Mouse (Mus musculus) testis, postnatal 14 days (tissue): ENCODE results near the gene Slc35f3.

Experiments used
- DNase-seq: peaks from one replicate; pipeline ENCODE4 v3.0.0; 2021; ENCODE audit warnings: low spot score

The Slc35f3 gene

GRCm38 (mm10) chr8:126298296-126299093 lies at the start of gene Slc35f3:
Gene Slc35f3 (plus strand): TSS chr8:126298558.
- DNase-seq = peak; percentile 23

GRCm38 (mm10) chr8:126250486-126250885 lies 47.9 kb upstream of the Slc35f3 start:
- no peak for DNase-seq

- DNase-seq = no peak
Observed at GRCm38 (mm10) chr8:126256585-126257391, 41.6 kb upstream of the Slc35f3 start.

GRCm38 (mm10) chr8:126257392-126257681 lies 41.0 kb upstream of the Slc35f3 start:
- DNase-seq = no peak

- DNase-seq = peak; percentile 54
Observed at GRCm38 (mm10) chr8:126258175-126258781, 40.1 kb upstream of the Slc35f3 start.

GRCm38 (mm10) chr8:126265186-126265585 lies 33.2 kb upstream of the Slc35f3 start:
- no peak for DNase-seq

GRCm38 (mm10) chr8:126267118-126267517 lies 31.2 kb upstream of the Slc35f3 start:
- peak; percentile 6 for DNase-seq

GRCm38 (mm10) chr8:126269733-126270132 lies 28.6 kb upstream of the Slc35f3 start:
- peak; percentile 68 for DNase-seq

GRCm38 (mm10) chr8:126272445-126272844 lies 25.9 kb upstream of the Slc35f3 start:
- no peak for DNase-seq

- DNase-seq = no peak
Observed at GRCm38 (mm10) chr8:126273066-126273465, 25.3 kb upstream of the Slc35f3 start.

GRCm38 (mm10) chr8:126274866-126275360 lies 23.4 kb upstream of the Slc35f3 start:
- DNase-seq = no peak

- no peak for DNase-seq
Observed at GRCm38 (mm10) chr8:126275886-126276285, 22.5 kb upstream of the Slc35f3 start.

- no peak for DNase-seq
Observed at GRCm38 (mm10) chr8:126291951-126292350, 6.4 kb upstream of the Slc35f3 start.

GRCm38 (mm10) chr8:126297284-126297845 lies 993 bp upstream of the Slc35f3 start:
- DNase-seq = peak; percentile 24

- DNase-seq = no peak
Observed at GRCm38 (mm10) chr8:126299333-126299732, 975 bp downstream of the Slc35f3 start.

GRCm38 (mm10) chr8:126300350-126300749 lies 2.0 kb downstream of the Slc35f3 start:
- no peak for DNase-seq

GRCm38 (mm10) chr8:126301580-126301979 lies 3.2 kb downstream of the Slc35f3 start:
- no peak for DNase-seq

GRCm38 (mm10) chr8:126307164-126307563 lies 8.8 kb downstream of the Slc35f3 start:
- DNase-seq = no peak

GRCm38 (mm10) chr8:126309015-126309414 lies 10.7 kb downstream of the Slc35f3 start:
- no peak for DNase-seq

- DNase-seq = no peak
Observed at GRCm38 (mm10) chr8:126324931-126325330, 26.6 kb downstream of the Slc35f3 start.

GRCm38 (mm10) chr8:126326136-126326535 lies 27.8 kb downstream of the Slc35f3 start:
- DNase-seq = no peak

- DNase-seq = no peak
Observed at GRCm38 (mm10) chr8:126326731-126327130, 28.4 kb downstream of the Slc35f3 start.
